Mouse (Mus musculus): Measurements from ENCODE around the gene Lrrc71. TPM values are rescaled to one million over a fixed set of nuclear protein-coding genes. Genes with fewer than 3 reads are reported as not detected.

The Lrrc71 gene
- polyA plus RNA-seq, 1 experiment from 2014 or later = 0.80 TPM

GRCm38 (mm10) chr3:87783282-87784023 lies 35.0 kb upstream of the Lrrc71 start:
- 80% methylated on average over 25 of the region's 25 CpGs for WGBS
- no peak overlapping the region for H3K4me3 ChIP-seq (ENCODE audit: low read length)
- H3K27ac ChIP-seq (ENCODE audit: low read depth, low read length) = no peak overlapping the region
- no peak for ATAC-seq
- H3K27me3 ChIP-seq (replicated peaks; ENCODE audit: control insufficient read depth, insufficient read depth, low read length) = no peaks in the 10 kb centered on the region
- peaks cover 5% of the 10 kb centered on the region for H3K4me1 ChIP-seq (ENCODE audit: control insufficient read depth, insufficient read depth, low read depth, low read length)
- H3K36me3 ChIP-seq (ENCODE audit: control insufficient read depth, insufficient read depth, low read length) = no peaks in the 10 kb centered on the region
- H3K4me2 ChIP-seq (ENCODE audit: low read length) = no peak overlapping the region
- H3K9me3 ChIP-seq (ENCODE audit: control insufficient read depth, low read length) = no peaks in the 10 kb centered on the region
- H3K9ac ChIP-seq (ENCODE audit: low read depth, low read length) = no peak overlapping the region

- ATAC-seq = no peak
- H3K27me3 ChIP-seq (replicated peaks; ENCODE audit: control insufficient read depth, insufficient read depth, low read length) = no peaks in the 10 kb centered on the region
- 39% methylated on average over 2 of the region's 2 CpGs for WGBS
- no peak overlapping the region for H3K27ac ChIP-seq (ENCODE audit: low read depth, low read length)
- H3K9me3 ChIP-seq (ENCODE audit: control insufficient read depth, low read length) = no peaks in the 10 kb centered on the region
- 0 out of 2 replicates have a peak overlapping the region, but pooled peaks have one; percentile 11 for H3K9ac ChIP-seq (ENCODE audit: low read depth, low read length)
- no peaks in the 10 kb centered on the region for H3K36me3 ChIP-seq (ENCODE audit: control insufficient read depth, insufficient read depth, low read length)
- H3K4me1 ChIP-seq (ENCODE audit: control insufficient read depth, insufficient read depth, low read depth, low read length) = peaks cover 9% of the 10 kb centered on the region
- H3K4me2 ChIP-seq (ENCODE audit: low read length) = no peak overlapping the region
- H3K4me3 ChIP-seq (ENCODE audit: low read length) = no peak overlapping the region
Measured at GRCm38 (mm10) chr3:87779086-87779485, 30.7 kb upstream of the Lrrc71 start.

- Histone ChIP-seq H3K27me3 (replicated peaks; ENCODE audit: control insufficient read depth, insufficient read depth, low read length) (no peaks in the 10 kb centered on the region), H3K9ac (ENCODE audit: low read depth, low read length) (0 out of 2 replicates have a peak overlapping the region, but pooled peaks have one; percentile 14), H3K9me3 (ENCODE audit: control insufficient read depth, low read length) (no peaks in the 10 kb centered on the region), H3K4me1 (ENCODE audit: control insufficient read depth, insufficient read depth, low read depth, low read length) (peaks cover 9% of the 10 kb centered on the region), H3K36me3 (ENCODE audit: control insufficient read depth, insufficient read depth, low read length) (no peaks in the 10 kb centered on the region), H3K4me2 (ENCODE audit: low read length) (peak overlapping the region; percentile 32), H3K4me3 (ENCODE audit: low read length) (no peak overlapping the region), H3K27ac (ENCODE audit: low read depth, low read length) (no peak overlapping the region)
- no peak for ATAC-seq
- 47% methylated on average over 23 of the region's 23 CpGs for whole genome bisulfite sequencing
Measured at GRCm38 (mm10) chr3:87778283-87778682, 29.9 kb upstream of the Lrrc71 start.

- Histone ChIP-seq H3K4me1 (ENCODE audit: control insufficient read depth, insufficient read depth, low read depth, low read length) (peaks cover 3% of the 10 kb centered on the region), H3K9ac (ENCODE audit: low read depth, low read length) (no peak overlapping the region), H3K4me2 (ENCODE audit: low read length) (no peak overlapping the region), H3K9me3 (ENCODE audit: control insufficient read depth, low read length) (no peaks in the 10 kb centered on the region), H3K27me3 (replicated peaks; ENCODE audit: control insufficient read depth, insufficient read depth, low read length) (peaks cover 4% of the 10 kb centered on the region), H3K36me3 (ENCODE audit: control insufficient read depth, insufficient read depth, low read length) (no peaks in the 10 kb centered on the region), H3K4me3 (ENCODE audit: low read length) (no peak overlapping the region), H3K27ac (ENCODE audit: low read depth, low read length) (no peak overlapping the region)
- no peak for ATAC-seq
- 42% methylated on average over 6 of the region's 6 CpGs for whole genome bisulfite sequencing
Measured at GRCm38 (mm10) chr3:87771088-87771487, 22.7 kb upstream of the Lrrc71 start.

- no peaks in the 10 kb centered on the region for H3K9me3 ChIP-seq (ENCODE audit: control insufficient read depth, low read length)
- no peak overlapping the region for H3K27ac ChIP-seq (ENCODE audit: low read depth, low read length)
- no peak for ATAC-seq
- H3K4me1 ChIP-seq (ENCODE audit: control insufficient read depth, insufficient read depth, low read depth, low read length) = peaks cover 3% of the 10 kb centered on the region
- no peak overlapping the region for H3K4me3 ChIP-seq (ENCODE audit: low read length)
- peaks cover 4% of the 10 kb centered on the region for H3K27me3 ChIP-seq (replicated peaks; ENCODE audit: control insufficient read depth, insufficient read depth, low read length)
- H3K36me3 ChIP-seq (ENCODE audit: control insufficient read depth, insufficient read depth, low read length) = no peaks in the 10 kb centered on the region
- no peak overlapping the region for H3K4me2 ChIP-seq (ENCODE audit: low read length)
- WGBS = 1% methylated on average over 4 of the region's 4 CpGs
- no peak overlapping the region for H3K9ac ChIP-seq (ENCODE audit: low read depth, low read length)
Measured at GRCm38 (mm10) chr3:87770280-87770679, 21.9 kb upstream of the Lrrc71 start.

GRCm38 (mm10) chr3:87769506-87769905 lies 21.1 kb upstream of the Lrrc71 start:
- no peak for ATAC-seq
- 81% methylated on average over 8 of the region's 8 CpGs for WGBS
- Histone ChIP-seq H3K36me3 (ENCODE audit: control insufficient read depth, insufficient read depth, low read length) (no peaks in the 10 kb centered on the region), H3K9ac (ENCODE audit: low read depth, low read length) (no peak overlapping the region), H3K9me3 (ENCODE audit: control insufficient read depth, low read length) (no peaks in the 10 kb centered on the region), H3K4me1 (ENCODE audit: control insufficient read depth, insufficient read depth, low read depth, low read length) (peaks cover 3% of the 10 kb centered on the region), H3K27me3 (replicated peaks; ENCODE audit: control insufficient read depth, insufficient read depth, low read length) (peaks cover 7% of the 10 kb centered on the region), H3K4me3 (ENCODE audit: low read length) (no peak overlapping the region), H3K4me2 (ENCODE audit: low read length) (no peak overlapping the region), H3K27ac (ENCODE audit: low read depth, low read length) (no peak overlapping the region)

- H3K4me3 ChIP-seq (ENCODE audit: low read length) = peak overlapping the region; percentile 32
- ATAC-seq = peak; percentile 46; the same call in 1 of the 2 replicates
- no peaks in the 10 kb centered on the region for H3K36me3 ChIP-seq (ENCODE audit: control insufficient read depth, insufficient read depth, low read length)
- H3K9me3 ChIP-seq (ENCODE audit: control insufficient read depth, low read length) = no peaks in the 10 kb centered on the region
- WGBS = 2% methylated on average over 35 of the region's 37 CpGs
- H3K27me3 ChIP-seq (replicated peaks; ENCODE audit: control insufficient read depth, insufficient read depth, low read length) = peaks cover 7% of the 10 kb centered on the region
- peaks cover 7% of the 10 kb centered on the region for H3K4me1 ChIP-seq (ENCODE audit: control insufficient read depth, insufficient read depth, low read depth, low read length)
- no peak overlapping the region for H3K27ac ChIP-seq (ENCODE audit: low read depth, low read length)
- peak overlapping the region; percentile 50 for H3K4me2 ChIP-seq (ENCODE audit: low read length)
- peak overlapping the region; percentile 44 for H3K9ac ChIP-seq (ENCODE audit: low read depth, low read length)
Measured at GRCm38 (mm10) chr3:87768844-87769243, 20.4 kb upstream of the Lrrc71 start.

GRCm38 (mm10) chr3:87768431-87768830 lies 20.0 kb upstream of the Lrrc71 start:
- H3K4me2 ChIP-seq (ENCODE audit: low read length) = peak overlapping the region; percentile 50
- H3K9ac ChIP-seq (ENCODE audit: low read depth, low read length) = peak overlapping the region; percentile 44
- WGBS = 47% methylated on average over 6 of the region's 6 CpGs
- no peak overlapping the region for H3K27ac ChIP-seq (ENCODE audit: low read depth, low read length)
- no peak for ATAC-seq
- H3K36me3 ChIP-seq (ENCODE audit: control insufficient read depth, insufficient read depth, low read length) = no peaks in the 10 kb centered on the region
- peak overlapping the region; percentile 32 for H3K4me3 ChIP-seq (ENCODE audit: low read length)
- no peaks in the 10 kb centered on the region for H3K9me3 ChIP-seq (ENCODE audit: control insufficient read depth, low read length)
- H3K27me3 ChIP-seq (replicated peaks; ENCODE audit: control insufficient read depth, insufficient read depth, low read length) = peaks cover 7% of the 10 kb centered on the region
- H3K4me1 ChIP-seq (ENCODE audit: control insufficient read depth, insufficient read depth, low read depth, low read length) = peaks cover 9% of the 10 kb centered on the region

GRCm38 (mm10) chr3:87767764-87768163 lies 19.3 kb upstream of the Lrrc71 start:
- Histone ChIP-seq H3K4me2 (ENCODE audit: low read length) (peak overlapping the region; percentile 30), H3K4me1 (ENCODE audit: control insufficient read depth, insufficient read depth, low read depth, low read length) (peaks cover 9% of the 10 kb centered on the region), H3K27me3 (replicated peaks; ENCODE audit: control insufficient read depth, insufficient read depth, low read length) (peaks cover 7% of the 10 kb centered on the region), H3K9me3 (ENCODE audit: control insufficient read depth, low read length) (no peaks in the 10 kb centered on the region), H3K4me3 (ENCODE audit: low read length) (peak overlapping the region; percentile 15), H3K9ac (ENCODE audit: low read depth, low read length) (no peak overlapping the region; the same call in 1 of the 2 replicates), H3K27ac (ENCODE audit: low read depth, low read length) (no peak overlapping the region), H3K36me3 (ENCODE audit: control insufficient read depth, insufficient read depth, low read length) (no peaks in the 10 kb centered on the region)
- WGBS = 70% methylated on average over 8 of the region's 8 CpGs
- no peak; the same call in 1 of the 2 replicates for ATAC-seq

All from hindbrain, embryonic 16.5 days (tissue).